Mouse (Mus musculus): ENCODE results near the gene Galns. TPM values are rescaled to one million over a fixed set of nuclear protein-coding genes. Genes with fewer than 3 reads are reported as not detected.
A peak's percentile ranks its signal among the peaks of the same experiment; 100 is the strongest.

Gene Galns
- total and polyA plus RNA-seq, 3 experiments: 16.4 to 25.6 (median 25.6) TPM

- no peak for TF ChIP-seq ZMIZ1 (IDR thresholded peaks at IDR 0.05; ENCODE audit: low read depth, low read length)
- 0 out of 2 replicates have a peak, but pooled peaks have one; percentile 26 for TF ChIP-seq PAX5 (IDR thresholded peaks at IDR 0.05; ENCODE audit: low read length)
- no peak for TF ChIP-seq ETS1 (conservative IDR thresholded peaks at IDR 0.05; ENCODE audit: low read depth, low read length)
- TF ChIP-seq MAZ (IDR thresholded peaks at IDR 0.05; ENCODE audit: low read depth, low read length): no peak
- no peak for TF ChIP-seq E2F4 (IDR thresholded peaks at IDR 0.05; ENCODE audit: insufficient replicate concordance, low read depth, low read length)
- Histone ChIP-seq H3K79me2 (replicated peaks; ENCODE audit: control insufficient read depth, extremely low read depth, insufficient read depth, poor library complexity, severe bottlenecking) (no peaks in the 10 kb centered on the region), H3K36me3 (replicated peaks in 1 of 2; ENCODE audit: control insufficient read depth in 1 of 2, insufficient read depth in 1 of 2, low read length in 1 of 2) (peaks cover 47 to 82% of the 10 kb centered on the region in 2 experiments), H3K4me2 (ENCODE audit: insufficient read depth, low read depth, poor library complexity, severe bottlenecking) (no peak overlapping the region), H3K4me1 (ENCODE audit: control insufficient read depth in 1 of 2, insufficient read depth in 2 of 2) (peaks cover 4 to 35% of the 10 kb centered on the region in 2 experiments), H3K9me3 (replicated peaks; ENCODE audit: low read length) (no peaks in the 10 kb centered on the region), H3K27ac (ENCODE audit: insufficient read depth, low read depth) (no peak overlapping the region), H3K9ac (ENCODE audit: insufficient read depth, low read depth) (no peak overlapping the region), H3K4me3 (replicated peaks in 1 of 3; ENCODE audit: low read depth in 2 of 3, low read length in 2 of 3, poor library complexity in 1 of 3) (no peak overlapping the region), H3K27me3 (replicated peaks) (no peaks in the 10 kb centered on the region)
- in situ Hi-C loops (cut with MboI; ENCODE audit: low pct_ligation_motif_present, low pct_unique_long_range_greater_than_20kb, low sequenced_read_pairs): no loop called here
- dilution Hi-C loops (cut with MboI; ENCODE audit: extremely low pct_ligation_motif_present, extremely low pct_unique_long_range_greater_than_20kb, low sequenced_read_pairs): no loop called here
- no peak for DNase-seq (ENCODE audit: extremely low read depth)
These were observed 10.6 kb downstream of the Galns start for GRCm38 (mm10) chr8:122600666-122601065.

DNA sequence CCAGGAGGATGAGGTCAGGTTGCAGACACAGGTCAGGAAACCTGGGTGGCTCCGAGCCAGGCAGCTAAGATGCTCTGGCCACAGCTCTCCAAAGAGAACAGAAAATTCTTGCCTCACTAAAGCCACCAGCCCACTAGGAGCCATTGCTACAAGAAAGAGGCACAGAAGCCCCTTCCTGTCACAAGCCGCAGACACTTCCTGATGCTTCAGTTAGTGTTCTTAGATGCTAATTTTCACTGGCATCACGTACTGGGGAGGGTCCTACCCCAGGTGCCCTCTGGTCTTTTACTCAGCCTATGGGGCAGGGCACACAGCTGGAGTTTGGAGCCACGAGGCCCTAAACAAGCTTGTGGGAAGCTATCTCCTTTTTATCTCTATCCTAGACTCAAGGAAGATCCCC lies 15.2 kb downstream of the Galns start:
- TF ChIP-seq RCOR1 (conservative IDR thresholded peaks at IDR 0.05; ENCODE audit: low read depth, low read length): no peak
- TF ChIP-seq POLR2A (IDR thresholded peaks at IDR 0.05; ENCODE audit: low read depth, low read length): no peak
- Histone ChIP-seq H3K79me2 (replicated peaks; ENCODE audit: control insufficient read depth, extremely low read depth, insufficient read depth, poor library complexity, severe bottlenecking) (no peaks in the 10 kb centered on the region), H3K27me3 (replicated peaks) (no peaks in the 10 kb centered on the region), H3K4me1 (ENCODE audit: control insufficient read depth in 1 of 2, insufficient read depth in 2 of 2) (peaks cover 0 to 6% of the 10 kb centered on the region in 2 experiments; a peak in 1 of 4 replicates), H3K36me3 (replicated peaks in 1 of 2; ENCODE audit: control insufficient read depth in 1 of 2, insufficient read depth in 1 of 2, low read length in 1 of 2) (peaks cover 76 to 96% of the 10 kb centered on the region in 2 experiments), H3K9me3 (replicated peaks; ENCODE audit: low read length) (no peaks in the 10 kb centered on the region), H3K4me3 (replicated peaks in 1 of 3; ENCODE audit: low read depth in 2 of 3, low read length in 2 of 3, poor library complexity in 1 of 3) (no peak overlapping the region), H3K4me2 (ENCODE audit: insufficient read depth, low read depth, poor library complexity, severe bottlenecking) (no peak overlapping the region), H3K27ac (ENCODE audit: insufficient read depth, low read depth) (no peak overlapping the region), H3K9ac (ENCODE audit: insufficient read depth, low read depth) (no peak overlapping the region)
- DNase-seq (ENCODE audit: extremely low read depth): no peak
- dilution Hi-C loops (cut with MboI; ENCODE audit: extremely low pct_ligation_motif_present, extremely low pct_unique_long_range_greater_than_20kb, low sequenced_read_pairs): no loop called here
- in situ Hi-C loops (cut with MboI; ENCODE audit: low pct_ligation_motif_present, low pct_unique_long_range_greater_than_20kb, low sequenced_read_pairs): no loop called here

- H3K79me2 ChIP-seq (replicated peaks; ENCODE audit: control insufficient read depth, extremely low read depth, insufficient read depth, poor library complexity, severe bottlenecking): no peaks in the 10 kb centered on the region
- H3K27me3 ChIP-seq (replicated peaks): no peaks in the 10 kb centered on the region
- no peak overlapping the region for H3K27ac ChIP-seq (ENCODE audit: insufficient read depth, low read depth)
- dilution Hi-C loops (cut with MboI; ENCODE audit: extremely low pct_ligation_motif_present, extremely low pct_unique_long_range_greater_than_20kb, low sequenced_read_pairs): no loop called here
- H3K9ac ChIP-seq (ENCODE audit: insufficient read depth, low read depth): no peak overlapping the region
- H3K36me3 ChIP-seq (replicated peaks in 1 of 2; ENCODE audit: control insufficient read depth in 1 of 2, insufficient read depth in 1 of 2, low read length in 1 of 2): peaks cover 66 to 91% of the 10 kb centered on the region in 2 experiments
- in situ Hi-C loops (cut with MboI; ENCODE audit: low pct_ligation_motif_present, low pct_unique_long_range_greater_than_20kb, low sequenced_read_pairs): no loop called here
- no peaks in the 10 kb centered on the region for H3K9me3 ChIP-seq (replicated peaks; ENCODE audit: low read length)
- no peak overlapping the region for H3K4me3 ChIP-seq (replicated peaks in 1 of 3; ENCODE audit: low read depth in 2 of 3, low read length in 2 of 3, poor library complexity in 1 of 3)
- TF ChIP-seq PAX5 (IDR thresholded peaks at IDR 0.05; ENCODE audit: low read length): no peak
- no peak for TF ChIP-seq MAX (IDR thresholded peaks at IDR 0.05; ENCODE audit: low read length)
- no peak for TF ChIP-seq RCOR1 (conservative IDR thresholded peaks at IDR 0.05; ENCODE audit: low read depth, low read length)
- no peak for TF ChIP-seq ZC3H11A (IDR thresholded peaks at IDR 0.05; ENCODE audit: low read depth, low read length)
- TF ChIP-seq ZMIZ1 (IDR thresholded peaks at IDR 0.05; ENCODE audit: low read depth, low read length): no peak
- no peak for DNase-seq (ENCODE audit: extremely low read depth)
- H3K4me1 ChIP-seq (ENCODE audit: control insufficient read depth in 1 of 2, insufficient read depth in 2 of 2): no peaks in the 10 kb centered on the region
- no peak overlapping the region for H3K4me2 ChIP-seq (ENCODE audit: insufficient read depth, low read depth, poor library complexity, severe bottlenecking)
These were observed 17.3 kb downstream of the Galns start for GRCm38 (mm10) chr8:122593783-122594507.
